Mouse (Mus musculus): ENCODE measurements at regions not wholly inside any gene's neighbourhood (a gene's known extent, or its start where the extent isn't known, plus 50 kb on each side); places are given as distances from the start of the nearest gene placed in this dataset.
"Not testable (repeated sequence)": the region's sequence is repeated elsewhere in the genome, so short reads cannot be mapped to it uniquely, and the experiment has no call there.

GRCm38 (mm10) chr5:42884251-42884650 lies 348.7 kb upstream of the Cpeb2 start:
- H3K9ac ChIP-seq (ENCODE audit: low read depth, low read length), result no peak overlapping the region
- no peaks in the 10 kb centered on the region for H3K36me3 ChIP-seq (ENCODE audit: control insufficient read depth, insufficient read depth, low read length)
- H3K27me3 ChIP-seq (ENCODE audit: control insufficient read depth, insufficient read depth, low read depth, low read length), result no peaks in the 10 kb centered on the region
- no peaks in the 10 kb centered on the region for H3K4me1 ChIP-seq (ENCODE audit: control insufficient read depth, insufficient read depth, low read length)
- H3K9me3 ChIP-seq (replicated peaks; ENCODE audit: control insufficient read depth, low read length, poor library complexity, severe bottlenecking), result no peaks in the 10 kb centered on the region
- H3K4me2 ChIP-seq (ENCODE audit: low read length), result no peak overlapping the region
- no peak for ATAC-seq
- 59% methylated on average over 1 of the region's 1 CpGs for WGBS
- H3K4me3 ChIP-seq (ENCODE audit: low read depth, low read length), result no peak overlapping the region
- no peak overlapping the region for H3K27ac ChIP-seq (ENCODE audit: low read length)

GRCm38 (mm10) chr5:42891890-42892289 lies 341.1 kb upstream of the Cpeb2 start:
- Histone ChIP-seq H3K9ac (ENCODE audit: low read depth, low read length) (no peak overlapping the region), H3K27me3 (ENCODE audit: control insufficient read depth, insufficient read depth, low read depth, low read length) (no peaks in the 10 kb centered on the region), H3K4me3 (ENCODE audit: low read depth, low read length) (no peak overlapping the region), H3K4me2 (ENCODE audit: low read length) (0 out of 2 replicates have a peak overlapping the region, but pooled peaks have one; percentile 4), H3K4me1 (ENCODE audit: control insufficient read depth, insufficient read depth, low read length) (peaks cover 8% of the 10 kb centered on the region), H3K27ac (ENCODE audit: low read length) (peak overlapping the region; percentile 49; the same call in 1 of the 2 replicates), H3K36me3 (ENCODE audit: control insufficient read depth, insufficient read depth, low read length) (no peaks in the 10 kb centered on the region), H3K9me3 (replicated peaks; ENCODE audit: control insufficient read depth, low read length, poor library complexity, severe bottlenecking) (no peaks in the 10 kb centered on the region)
- ATAC-seq, result peak; percentile 85
- WGBS, result 13% methylated on average over 2 of the region's 2 CpGs

- H3K4me3 ChIP-seq (ENCODE audit: low read depth, low read length), result no peak overlapping the region
- no peaks in the 10 kb centered on the region for H3K9me3 ChIP-seq (replicated peaks; ENCODE audit: control insufficient read depth, low read length, poor library complexity, severe bottlenecking)
- no peak overlapping the region for H3K27ac ChIP-seq (ENCODE audit: low read length)
- H3K36me3 ChIP-seq (ENCODE audit: control insufficient read depth, insufficient read depth, low read length), result no peaks in the 10 kb centered on the region
- no peak for ATAC-seq
- H3K4me2 ChIP-seq (ENCODE audit: low read length), result no peak overlapping the region
- H3K4me1 ChIP-seq (ENCODE audit: control insufficient read depth, insufficient read depth, low read length), result no peaks in the 10 kb centered on the region
- H3K27me3 ChIP-seq (ENCODE audit: control insufficient read depth, insufficient read depth, low read depth, low read length), result no peaks in the 10 kb centered on the region
- 60% methylated on average over 3 of the region's 3 CpGs for WGBS
- H3K9ac ChIP-seq (ENCODE audit: low read depth, low read length), result no peak overlapping the region
Observed at GRCm38 (mm10) chr5:42906136-42906535, 326.8 kb upstream of the Cpeb2 start.

- Histone ChIP-seq H3K9ac (ENCODE audit: low read depth, low read length) (no peak overlapping the region), H3K27me3 (ENCODE audit: control insufficient read depth, insufficient read depth, low read depth, low read length) (no peaks in the 10 kb centered on the region), H3K4me2 (ENCODE audit: low read length) (no peak overlapping the region), H3K4me1 (ENCODE audit: control insufficient read depth, insufficient read depth, low read length) (no peaks in the 10 kb centered on the region), H3K27ac (ENCODE audit: low read length) (no peak overlapping the region), H3K9me3 (replicated peaks; ENCODE audit: control insufficient read depth, low read length, poor library complexity, severe bottlenecking) (no peaks in the 10 kb centered on the region), H3K36me3 (ENCODE audit: control insufficient read depth, insufficient read depth, low read length) (no peaks in the 10 kb centered on the region), H3K4me3 (ENCODE audit: low read depth, low read length) (no peak overlapping the region)
- 80% methylated on average over 3 of the region's 3 CpGs for WGBS
- ATAC-seq, result no peak
Observed at GRCm38 (mm10) chr5:42919328-42919727, 313.6 kb upstream of the Cpeb2 start.

GRCm38 (mm10) chr5:42932106-42932505 lies 300.9 kb upstream of the Cpeb2 start:
- no peaks in the 10 kb centered on the region for H3K27me3 ChIP-seq (ENCODE audit: control insufficient read depth, insufficient read depth, low read depth, low read length)
- no peaks in the 10 kb centered on the region for H3K36me3 ChIP-seq (ENCODE audit: control insufficient read depth, insufficient read depth, low read length)
- 79% methylated on average over 2 of the region's 2 CpGs for WGBS
- H3K9me3 ChIP-seq (replicated peaks; ENCODE audit: control insufficient read depth, low read length, poor library complexity, severe bottlenecking), result no peaks in the 10 kb centered on the region
- H3K4me3 ChIP-seq (ENCODE audit: low read depth, low read length), result no peak overlapping the region
- no peak overlapping the region for H3K4me2 ChIP-seq (ENCODE audit: low read length)
- no peak overlapping the region for H3K9ac ChIP-seq (ENCODE audit: low read depth, low read length)
- no peaks in the 10 kb centered on the region for H3K4me1 ChIP-seq (ENCODE audit: control insufficient read depth, insufficient read depth, low read length)
- no peak overlapping the region for H3K27ac ChIP-seq (ENCODE audit: low read length)
- no peak for ATAC-seq

- WGBS, result 37% methylated on average over 9 of the region's 9 CpGs
- Histone ChIP-seq H3K9me3 (replicated peaks; ENCODE audit: control insufficient read depth, low read length, poor library complexity, severe bottlenecking) (no peaks in the 10 kb centered on the region), H3K4me3 (ENCODE audit: low read depth, low read length) (no peak overlapping the region), H3K36me3 (ENCODE audit: control insufficient read depth, insufficient read depth, low read length) (no peaks in the 10 kb centered on the region), H3K27ac (ENCODE audit: low read length) (no peak overlapping the region), H3K4me1 (ENCODE audit: control insufficient read depth, insufficient read depth, low read length) (no peaks in the 10 kb centered on the region), H3K4me2 (ENCODE audit: low read length) (no peak overlapping the region), H3K9ac (ENCODE audit: low read depth, low read length) (no peak overlapping the region), H3K27me3 (ENCODE audit: control insufficient read depth, insufficient read depth, low read depth, low read length) (no peaks in the 10 kb centered on the region)
- 0 out of 2 replicates have a peak, but pooled peaks have one; percentile 58 for ATAC-seq
Observed at GRCm38 (mm10) chr5:42959296-42959862, 273.6 kb upstream of the Cpeb2 start.

GRCm38 (mm10) chr5:42966952-42967351 lies 266.0 kb upstream of the Cpeb2 start:
- not testable (repeated sequence) for H3K36me3 ChIP-seq (ENCODE audit: control insufficient read depth, insufficient read depth, low read length); H3K9me3 ChIP-seq (replicated peaks; ENCODE audit: control insufficient read depth, low read length, poor library complexity, severe bottlenecking); ATAC-seq; H3K27ac ChIP-seq (ENCODE audit: low read length); H3K4me2 ChIP-seq (ENCODE audit: low read length); H3K4me1 ChIP-seq (ENCODE audit: control insufficient read depth, insufficient read depth, low read length); H3K27me3 ChIP-seq (ENCODE audit: control insufficient read depth, insufficient read depth, low read depth, low read length); H3K4me3 ChIP-seq (ENCODE audit: low read depth, low read length); H3K9ac ChIP-seq (ENCODE audit: low read depth, low read length)
- 96% methylated on average over 2 of the region's 2 CpGs for WGBS

GRCm38 (mm10) chr5:42969209-42969608 lies 263.8 kb upstream of the Cpeb2 start:
- Histone ChIP-seq H3K27ac (ENCODE audit: low read length) (no peak overlapping the region), H3K27me3 (ENCODE audit: control insufficient read depth, insufficient read depth, low read depth, low read length) (no peaks in the 10 kb centered on the region), H3K4me2 (ENCODE audit: low read length) (no peak overlapping the region), H3K4me3 (ENCODE audit: low read depth, low read length) (no peak overlapping the region), H3K4me1 (ENCODE audit: control insufficient read depth, insufficient read depth, low read length) (no peaks in the 10 kb centered on the region), H3K36me3 (ENCODE audit: control insufficient read depth, insufficient read depth, low read length) (no peaks in the 10 kb centered on the region), H3K9me3 (replicated peaks; ENCODE audit: control insufficient read depth, low read length, poor library complexity, severe bottlenecking) (no peaks in the 10 kb centered on the region), H3K9ac (ENCODE audit: low read depth, low read length) (no peak overlapping the region)
- ATAC-seq, result no peak

GRCm38 (mm10) chr5:42969621-42970020 lies 263.3 kb upstream of the Cpeb2 start:
- Histone ChIP-seq H3K4me3 (ENCODE audit: low read depth, low read length) (no peak overlapping the region), H3K27me3 (ENCODE audit: control insufficient read depth, insufficient read depth, low read depth, low read length) (no peaks in the 10 kb centered on the region), H3K9ac (ENCODE audit: low read depth, low read length) (no peak overlapping the region), H3K4me1 (ENCODE audit: control insufficient read depth, insufficient read depth, low read length) (no peaks in the 10 kb centered on the region), H3K36me3 (ENCODE audit: control insufficient read depth, insufficient read depth, low read length) (no peaks in the 10 kb centered on the region), H3K4me2 (ENCODE audit: low read length) (no peak overlapping the region), H3K9me3 (replicated peaks; ENCODE audit: control insufficient read depth, low read length, poor library complexity, severe bottlenecking) (no peaks in the 10 kb centered on the region), H3K27ac (ENCODE audit: low read length) (no peak overlapping the region)
- ATAC-seq, result no peak
- 72% methylated on average over 3 of the region's 3 CpGs for WGBS
